Mouse (Mus musculus): Measurements from ENCODE around the gene Ercc5.

Ercc5 gene

DNA sequence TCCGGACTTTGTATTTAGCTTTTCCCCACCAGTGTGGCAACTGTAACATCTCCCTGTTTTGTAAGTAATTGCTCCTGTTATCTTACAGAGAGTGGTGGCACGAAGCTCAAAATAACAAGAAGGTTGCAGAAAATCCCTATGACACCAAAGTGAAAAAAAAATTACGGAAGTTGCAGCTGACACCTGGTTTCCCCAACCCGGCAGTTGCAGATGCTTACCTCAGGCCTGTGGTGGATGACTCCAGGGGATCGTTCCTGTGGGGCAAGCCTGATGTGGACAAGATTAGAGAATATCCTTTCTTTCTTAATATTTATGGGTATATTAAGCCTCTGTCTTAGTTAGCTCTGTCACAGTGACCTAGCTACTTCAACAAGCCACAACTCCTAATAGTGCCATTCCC, 30.5 kb downstream of the Ercc5 start:
- DNase-seq: no peak

DNA sequence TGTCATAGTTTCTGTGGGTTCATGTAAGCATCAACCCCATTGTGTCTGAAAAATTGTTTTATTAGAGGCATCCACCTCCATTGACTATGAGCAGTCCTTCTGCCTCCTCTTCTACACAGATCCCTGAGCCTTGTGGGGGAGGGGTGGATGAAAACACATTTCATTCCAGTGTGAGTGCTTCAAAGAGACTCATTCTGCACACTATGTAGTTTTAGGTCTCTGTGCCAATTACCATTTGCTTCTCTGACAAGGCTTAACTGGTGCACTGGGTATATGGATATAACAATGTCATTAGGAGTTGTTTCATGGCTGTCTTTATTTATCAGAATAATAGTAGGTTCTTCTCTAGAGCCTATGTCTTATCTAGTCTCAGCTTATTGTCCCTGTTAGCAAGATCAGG, 38.9 kb downstream of the Ercc5 start:
- no peak for DNase-seq

DNA sequence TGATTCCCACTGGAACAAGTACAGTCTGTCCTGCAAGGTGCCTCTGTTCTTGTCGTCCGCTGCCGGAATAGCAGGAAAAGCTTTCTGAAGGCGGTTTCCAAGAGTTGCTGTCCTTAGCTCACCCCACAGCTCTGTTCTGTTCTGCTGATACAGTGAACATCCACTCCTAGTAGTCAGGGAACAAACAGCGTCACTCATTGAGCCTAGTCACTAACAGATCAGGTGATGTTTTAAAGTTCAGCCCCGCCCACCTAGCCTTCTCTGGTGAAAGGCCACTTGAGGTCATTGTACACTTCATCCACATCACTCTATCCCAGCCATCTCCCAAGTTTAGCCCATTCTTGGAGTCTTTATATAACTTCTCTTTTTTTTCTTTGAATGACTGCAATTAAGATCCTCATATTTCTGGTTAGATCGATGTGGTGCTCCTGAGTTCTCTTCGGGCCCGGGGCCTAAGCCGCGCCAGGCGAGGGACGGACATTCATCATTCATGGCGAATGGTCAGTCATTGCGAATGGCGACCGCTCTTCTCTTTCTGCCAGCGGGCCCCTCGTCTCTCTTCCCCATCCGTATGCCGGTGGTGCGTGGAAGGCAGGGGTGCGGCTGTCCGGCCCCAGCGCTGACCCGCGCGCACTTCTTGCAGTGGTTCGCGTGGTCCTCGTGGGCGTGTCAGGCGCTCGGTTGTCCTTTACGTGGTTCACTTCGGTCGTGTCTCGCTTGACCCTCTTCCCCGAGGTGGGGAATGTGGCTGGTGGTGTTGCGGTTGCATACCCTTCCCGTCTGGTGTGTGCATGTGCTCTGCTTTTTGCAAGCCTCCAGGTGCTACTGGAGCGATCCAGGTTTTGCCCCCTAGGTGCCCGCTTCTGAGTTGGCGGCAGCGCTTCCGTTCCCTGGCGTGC, 51.0 kb downstream of the Ercc5 start:
- peak; percentile 23 to 59 for DNase-seq

DNA sequence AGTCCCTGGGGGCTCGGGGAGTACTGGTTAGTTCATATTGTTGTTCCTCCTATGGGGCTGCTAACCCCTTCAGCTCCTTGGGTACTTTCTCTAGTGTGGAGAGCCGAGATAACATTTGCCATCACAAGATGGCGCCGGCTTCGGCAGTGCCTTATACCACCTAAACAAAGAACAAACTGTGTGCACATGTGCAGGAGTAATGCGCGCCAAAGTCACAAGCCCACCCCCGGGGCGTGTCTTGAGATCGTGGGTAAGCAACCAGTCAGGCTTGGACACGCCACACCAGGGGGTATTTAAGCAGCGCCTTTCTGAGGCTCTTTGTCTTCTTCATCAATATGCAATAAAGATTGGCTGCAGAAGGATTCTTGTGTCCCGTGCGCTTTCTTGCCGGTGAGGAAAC, 55.3 kb downstream of the Ercc5 start:
- no peak for DNase-seq

DNA sequence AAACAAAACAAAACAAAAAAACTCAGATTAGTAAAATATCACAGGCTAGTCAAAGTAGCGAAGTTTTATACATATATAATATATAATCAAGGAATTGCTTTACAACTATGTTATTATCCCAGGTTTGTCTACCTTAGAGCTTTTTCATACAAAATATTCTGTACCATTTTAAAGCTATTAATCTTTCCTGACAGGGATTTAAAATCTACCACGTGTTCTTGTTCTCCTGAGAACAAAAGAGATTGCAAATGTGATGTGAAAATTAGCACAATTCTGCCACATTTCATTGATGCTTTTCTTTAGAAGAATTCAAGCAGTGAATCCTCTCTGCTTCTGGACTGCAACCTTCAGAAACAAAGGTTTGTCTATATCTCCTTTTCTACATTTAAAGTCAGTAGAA, 66.9 kb downstream of the Ercc5 start:
- DNase-seq: no peak

DNA sequence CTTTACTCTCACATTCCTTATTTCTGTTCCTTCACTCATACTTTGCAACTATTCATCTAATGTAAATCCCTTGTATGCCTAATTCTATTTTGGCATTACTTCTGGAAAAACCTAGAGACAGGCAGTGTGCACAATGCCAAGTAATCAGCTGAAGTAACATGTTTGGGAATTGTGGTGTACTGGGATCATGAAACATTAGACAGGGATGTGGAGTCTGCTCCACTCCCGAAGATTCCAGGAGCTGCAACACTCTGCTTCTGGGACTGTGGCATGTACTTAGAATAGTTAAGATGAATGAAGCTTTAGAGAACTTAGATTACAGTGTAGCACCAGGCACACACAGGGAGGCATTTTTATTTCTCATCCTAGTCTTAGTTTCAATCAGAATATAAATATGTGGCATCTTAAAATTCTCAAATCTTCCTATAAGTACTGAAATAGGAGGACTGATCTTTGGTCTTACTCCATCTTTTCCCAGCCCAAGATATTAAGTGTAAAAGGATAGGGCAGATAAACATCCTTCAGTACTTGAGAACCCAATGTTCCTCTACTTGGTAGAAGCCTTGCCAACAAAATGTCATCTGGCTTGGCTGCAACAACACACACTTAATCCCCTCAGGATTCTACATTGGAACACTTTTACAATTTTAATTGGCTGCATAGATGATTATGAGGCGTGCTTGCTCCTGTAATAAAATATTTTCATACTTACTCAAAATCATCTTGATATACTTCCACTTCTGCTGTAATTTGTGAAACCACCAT, 69.0 kb downstream of the Ercc5 start:
- peak; percentile 18 to 48 for DNase-seq

DNA sequence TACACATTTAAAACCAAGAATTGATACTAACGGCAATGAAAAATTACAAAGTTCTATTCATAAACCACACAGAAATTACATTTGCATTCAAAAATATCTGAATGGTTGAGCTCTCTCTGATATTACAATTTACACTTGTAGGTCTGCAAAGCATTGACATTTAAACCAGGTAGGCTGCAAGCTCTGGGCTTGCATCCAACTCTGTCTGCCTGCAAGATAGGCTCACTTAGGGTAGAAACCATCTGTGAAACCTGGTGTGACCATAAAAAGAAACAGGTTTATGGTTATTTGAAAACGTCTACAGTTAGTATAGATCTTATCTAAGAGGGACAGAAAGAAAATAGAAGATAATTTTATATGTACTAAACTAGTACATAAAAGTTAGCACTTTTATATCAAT, 69.6 kb downstream of the Ercc5 start:
- DNase-seq: no peak

DNA sequence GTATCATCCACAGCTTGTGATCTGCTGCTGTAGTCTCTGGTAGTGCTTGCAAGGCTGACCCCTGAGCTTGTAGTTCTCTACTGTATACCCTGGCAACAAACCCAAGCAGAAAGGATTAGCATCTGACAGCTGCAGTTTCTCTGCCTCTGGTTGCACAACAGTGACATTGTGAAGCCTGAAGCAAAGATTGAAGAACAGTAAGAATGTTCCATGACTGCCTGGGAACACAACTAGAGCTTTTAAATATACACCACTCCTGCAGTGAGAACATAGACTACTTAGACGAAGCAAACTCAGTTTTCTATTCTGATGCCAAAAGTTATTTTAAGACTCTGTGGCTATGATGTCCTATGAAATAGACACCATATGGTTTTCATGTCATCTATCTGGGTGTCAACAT, 71.3 kb downstream of the Ercc5 start, which contains the start of gene Mettl21e:
Gene Mettl21e (minus strand): TSS at position 86 of the 400 bp plus-strand sequence.
- DNase-seq: peak; percentile 39 to 59

DNA sequence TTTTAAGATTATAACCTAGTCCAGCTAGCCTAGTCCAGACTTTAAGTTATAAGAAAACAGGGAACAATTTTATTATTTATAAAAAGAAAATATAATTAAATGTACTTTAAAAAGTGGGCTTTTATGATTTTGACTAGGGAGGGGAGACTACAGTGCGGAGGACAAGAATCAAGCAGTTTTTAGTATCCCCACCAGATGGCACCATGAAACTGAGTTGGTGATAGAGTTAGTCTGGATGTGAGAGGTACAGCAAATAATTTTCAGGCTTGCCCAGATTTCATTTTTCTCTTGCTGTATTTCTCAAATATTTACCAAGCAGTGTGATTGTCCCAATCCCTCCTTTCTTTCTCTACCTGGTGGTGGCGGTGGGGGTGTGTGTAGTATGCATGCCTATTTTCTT, 81.5 kb downstream of the Ercc5 start:
- DNase-seq: peak in 1 of 2 experiments; percentile 11
